ENCODE assay signal across 11 mouse cellular contexts in genomic region chr19:5827456-5828154, GRCm38 (mm10). TPM values are rescaled to one million over a fixed set of nuclear protein-coding genes. Genes with fewer than 3 reads are reported as not detected.
DNase-seq lines count a peak whose midpoint lies in the region; ATAC-seq and TF ChIP-seq lines count a peak whose summit lies in the region.
"Had no signal": no experiment of that assay in that cellular context is flagged by ENCODE, and none has a peak within 500 bp of the region (broad histone marks: within the 10 kb centered on the region; RNA-seq: fewer than 3 reads in every experiment).

No protein-coding gene starts in this region.

- no peaks in the 10 kb centered on the region for H3K9me3 ChIP-seq in liver, embryonic 13.5 days (replicated peaks)
- H3K9me3 ChIP-seq in stomach, embryonic 16.5 days (replicated peaks; ENCODE audit: control insufficient read depth, low read length), result no peaks in the 10 kb centered on the region

- ATAC-seq in liver, embryonic 13.5 days (ENCODE audit: low read depth), result no peak
- ATAC-seq in stomach, embryonic 16.5 days (ENCODE audit: insufficient read depth, low FRiP score), result peak; percentile 22; the same call in 1 of the 2 replicates

- 18% methylated on average over 9 of the region's 9 CpGs for WGBS in liver, adult 2 months
- 68% methylated on average over 9 of the region's 9 CpGs for WGBS in liver, embryonic 13.5 days (ENCODE audit: insufficient replicate concordance)
- 54% methylated on average over 9 of the region's 9 CpGs for WGBS in stomach, embryonic 16.5 days

- H3K27ac ChIP-seq in liver, adult 2 months (replicated peaks; ENCODE audit: insufficient read depth, low read depth, low read length), result peak overlapping the region; percentile 82
- H3K27ac ChIP-seq in liver, embryonic 13.5 days, result peak overlapping the region; percentile 54
- H3K27ac ChIP-seq in stomach, embryonic 16.5 days (ENCODE audit: low read length), result peak overlapping the region; percentile 59
- H3K27ac ChIP-seq: hindbrain, embryonic 14.5 days; left cerebral cortex, adult 2 months had no signal

- TF ChIP-seq CTCF in liver, adult 2 months (IDR thresholded peaks at IDR 0.05; ENCODE audit: low read depth, low read length), result no peak

- H3K4me3 ChIP-seq in liver, adult 2 months (ENCODE audit: insufficient read depth, low read depth, low read length), result no peak overlapping the region
- H3K4me3 ChIP-seq in liver, embryonic 13.5 days (replicated peaks), result no peak overlapping the region
- no peak overlapping the region for H3K4me3 ChIP-seq in stomach, embryonic 16.5 days (replicated peaks; ENCODE audit: low read length)
- H3K4me3 ChIP-seq: left cerebral cortex, adult 2 months had no signal

- H3K9ac ChIP-seq in liver, adult 2 months (ENCODE audit: low read depth, low read length), result peak overlapping the region; percentile 40
- H3K9ac ChIP-seq in liver, embryonic 13.5 days, result no peak overlapping the region
- peak overlapping the region; percentile 7; the same call in 1 of the 2 replicates for H3K9ac ChIP-seq in stomach, embryonic 16.5 days (ENCODE audit: low read length)
- H3K9ac ChIP-seq: hindbrain, embryonic 14.5 days had no signal

- H3K27me3 ChIP-seq in liver, adult 2 months (ENCODE audit: control insufficient read depth, insufficient read depth, low read length), result no peaks in the 10 kb centered on the region
- no peaks in the 10 kb centered on the region for H3K27me3 ChIP-seq in liver, embryonic 13.5 days
- no peaks in the 10 kb centered on the region for H3K27me3 ChIP-seq in stomach, embryonic 16.5 days (ENCODE audit: control insufficient read depth, insufficient read depth, low read length)

- no peaks in the 10 kb centered on the region for H3K79me2 ChIP-seq in liver, adult 2 months (ENCODE audit: control insufficient read depth, insufficient read depth, low read length)

- peaks cover 43% of the 10 kb centered on the region for H3K4me1 ChIP-seq in liver, adult 2 months (ENCODE audit: control insufficient read depth, insufficient read depth, low read length)
- H3K4me1 ChIP-seq in liver, embryonic 13.5 days (replicated peaks), result peaks cover 59% of the 10 kb centered on the region
- H3K4me1 ChIP-seq in stomach, embryonic 16.5 days (ENCODE audit: control insufficient read depth, insufficient read depth, low read length), result peaks cover 22% of the 10 kb centered on the region

- H3K4me2 ChIP-seq in liver, embryonic 13.5 days, result no peak overlapping the region
- no peak overlapping the region for H3K4me2 ChIP-seq in stomach, embryonic 16.5 days (ENCODE audit: low read depth, low read length)
- H3K4me2 ChIP-seq: hindbrain, embryonic 14.5 days; midbrain, embryonic 11.5 days had no signal

- H3K36me3 ChIP-seq in liver, adult 2 months (ENCODE audit: control insufficient read depth, insufficient read depth, low read length), result peaks cover 45% of the 10 kb centered on the region
- peaks cover 6% of the 10 kb centered on the region; the same call in 1 of the 2 replicates for H3K36me3 ChIP-seq in liver, embryonic 13.5 days
- no peaks in the 10 kb centered on the region for H3K36me3 ChIP-seq in stomach, embryonic 16.5 days (ENCODE audit: control insufficient read depth, insufficient read depth, low read length)

- peak; percentile 46 for DNase-seq in adrenal gland, adult 2 months
- no peak for DNase-seq in adrenal gland, postnatal 10 days
- DNase-seq in liver, adult 2 months (ENCODE audit: extremely low read depth, low read depth, low spot score), result peak; percentile 81
- no peak for DNase-seq in liver
- no peak for DNase-seq in liver, embryonic 13.5 days
- DNase-seq in Muller cell, postnatal 12 days (ENCODE audit: inconsistent ontology term), result no peak
- no peak for DNase-seq in left cerebral cortex, adult 18-20 months (ENCODE audit: low spot score in 2 of 2)

- 0 out of 2 replicates have a peak, but pooled peaks have one; percentile 5 for TF ChIP-seq POLR2A in liver, adult 2 months (IDR thresholded peaks at IDR 0.05; ENCODE audit: extremely low read depth, insufficient read depth, low read length)

RNA-seq across cellular contexts. Expression of gene Frmd8, which starts 47.5 kb away (rescaled TPM):
- 10 to 100 TPM; 41.2 to 51.4 TPM for total RNA-seq in adrenal gland, adult 2 months (2021)
- 27.8 and 36.4 TPM in 2 replicates for polyA plus RNA-seq in adrenal gland, adult 2 months (2012; rRNA removed)
- total RNA-seq in adrenal gland, postnatal 10 days (2021), result 10 to 100 TPM; 29.0 to 34.8 TPM
- 5.2 and 5.9 TPM in 2 replicates for total RNA-seq in liver, adult 2 months (2014; rRNA removed)
- polyA plus RNA-seq in liver, adult 2 months (2012; rRNA removed), result 10.3 and 14.2 TPM in 2 replicates
- 13.9 and 15.8 TPM in 2 replicates for polyA plus RNA-seq in liver, embryonic 13.5 days (2015; fragmentation: Nextera tagmentation; extraction: Ambion mirVana)
- 27.4 and 29.5 TPM in 2 replicates for polyA plus RNA-seq in stomach, embryonic 16.5 days (2015; fragmentation: Nextera tagmentation; extraction: Ambion mirVana)
- 10 to 100 TPM; 13.5 to 13.6 TPM for total RNA-seq in left cerebral cortex, adult 18-20 months (2021)

RNA-seq across cellular contexts. Expression of gene Slc25a45, which starts 50.0 kb away (rescaled TPM):
- total RNA-seq in adrenal gland, adult 2 months (2021), result 10 to 100 TPM; 15.5 to 36.2 TPM
- 42.4 and 44.6 TPM in 2 replicates for polyA plus RNA-seq in adrenal gland, adult 2 months (2012; rRNA removed)
- 10 to 100 TPM; 13.4 to 14.2 TPM for total RNA-seq in adrenal gland, postnatal 10 days (2021)
- 8.6 and 13.0 TPM in 2 replicates for total RNA-seq in liver, adult 2 months (2014; rRNA removed)
- 52.8 and 57.7 TPM in 2 replicates for polyA plus RNA-seq in liver, adult 2 months (2012; rRNA removed)
- 5.7 and 6.8 TPM in 2 replicates for polyA plus RNA-seq in liver, embryonic 13.5 days (2015; fragmentation: Nextera tagmentation; extraction: Ambion mirVana)
- 5.1 and 5.5 TPM in 2 replicates for polyA plus RNA-seq in stomach, embryonic 16.5 days (2015; fragmentation: Nextera tagmentation; extraction: Ambion mirVana)
- total RNA-seq in left cerebral cortex, adult 18-20 months (2021), result 1 to 10 TPM; 2.3 to 3.2 TPM

RNA-seq across cellular contexts. Expression of gene Scyl1, which starts 56.4 kb away (rescaled TPM):
- 100 to 1,000 TPM; 106 to 109 TPM for total RNA-seq in adrenal gland, adult 2 months (2021)
- 119 and 125 TPM in 2 replicates for polyA plus RNA-seq in adrenal gland, adult 2 months (2012; rRNA removed)
- 10 to 100 TPM; 86.7 to 96.5 TPM for total RNA-seq in adrenal gland, postnatal 10 days (2021)
- total RNA-seq in liver, adult 2 months (2014; rRNA removed), result 28.9 and 35.9 TPM in 2 replicates
- 40.9 and 46.6 TPM in 2 replicates for polyA plus RNA-seq in liver, adult 2 months (2012; rRNA removed)
- polyA plus RNA-seq in liver, embryonic 13.5 days (2015; fragmentation: Nextera tagmentation; extraction: Ambion mirVana), result 25.2 and 27.5 TPM in 2 replicates
- polyA plus RNA-seq in stomach, embryonic 16.5 days (2015; fragmentation: Nextera tagmentation; extraction: Ambion mirVana), result 66.3 and 67.8 TPM in 2 replicates
- 10 to 100 TPM; 90.8 to 93.4 TPM for total RNA-seq in left cerebral cortex, adult 18-20 months (2021)

Comparison
In these comparisons a context has a peak if more than half of its experiments do, and no peak if none do; other contexts are left out.
1. DNase-seq: peak in adrenal gland, adult 2 months (single experiment) and liver, adult 2 months (single experiment); none in adrenal gland, postnatal 10 days (single experiment), liver (single experiment), liver, embryonic 13.5 days (single experiment), Muller cell, postnatal 12 days (single experiment) and left cerebral cortex, adult 18-20 months (0 of 2).
2. Peak in every context shown above with its lines, with median percentiles within 50 percentile points of each other: H3K27ac ChIP-seq.